Mouse (Mus musculus): ENCODE measurements at regions not wholly inside any gene's neighbourhood (a gene's known extent, or its start where the extent isn't known, plus 50 kb on each side); places are given as distances from the start of the nearest gene placed in this dataset.

- TF ChIP-seq CTCF (IDR thresholded peaks at IDR 0.05) (no peak), EP300 (IDR thresholded peaks at IDR 0.05; ENCODE audit: insufficient read depth, low read depth, low read length) (no peak), POLR2A (IDR thresholded peaks at IDR 0.05; ENCODE audit: insufficient read depth, low read depth, low read length) (no peak)
These were observed 186.3 kb upstream of the Cldn34b3 start for GRCm38 (mm10) chrX:76077781-76078180.

Data from heart, adult 2 months (tissue).